Mouse (Mus musculus) bone marrow, adult 2 months (tissue): ENCODE results near the gene Dclk2.

Source experiments
- CTCF ChIP-seq: fragments of 200-500 bp; IDR thresholded peaks from 2 replicates; pipeline ENCODE4 v1.5.1; 2011; ENCODE audit warnings: low read length, control low read depth; ENCODE audit not compliant: control insufficient read depth, insufficient read depth
- POLR2A ChIP-seq: fragments of 200-500 bp; IDR thresholded peaks from 2 replicates; pipeline ENCODE4 v1.6.1; 2011; ENCODE audit warnings: low read depth, mild to moderate bottlenecking, control low read depth, low read length, borderline replicate concordance; ENCODE audit not compliant: control insufficient read depth

DNA sequence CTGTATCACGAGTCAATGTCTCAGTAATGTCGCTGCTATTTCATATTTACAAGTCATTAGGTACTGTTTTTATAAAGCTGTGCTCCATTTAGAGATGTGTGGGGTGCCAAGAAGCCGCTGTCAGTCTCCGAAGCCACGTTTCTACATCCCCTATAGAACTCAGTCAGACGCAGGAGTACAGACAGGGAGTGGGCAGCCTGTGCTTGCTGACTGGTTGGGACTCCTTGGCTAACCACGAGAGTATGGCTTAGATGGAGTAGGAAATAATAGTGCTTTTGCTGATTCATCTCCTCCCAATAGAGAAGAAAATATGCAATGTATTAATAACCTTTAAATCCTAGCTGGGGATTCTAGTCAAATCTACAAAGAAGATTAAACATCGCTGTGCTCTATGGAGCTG is 119.8 kb downstream of the Dclk2 start:
- TF ChIP-seq CTCF (no peak), POLR2A (no peak)
